Mouse (Mus musculus) ES-E14 (cell line): ENCODE results near the gene Lck. TPM values are rescaled to one million over a fixed set of nuclear protein-coding genes. Genes with fewer than 3 reads are reported as not detected.
"Not testable (repeated sequence)": the region's sequence is repeated elsewhere in the genome, so short reads cannot be mapped to it uniquely, and the experiment has no call there.

Experiments used
- DNase-seq: peaks from one replicate; pipeline ENCODE4 v3.0.0-alpha.2; 2013; ENCODE audit warnings: low read depth, low spot score
- H3K27ac ChIP-seq: 2 replicates; pipeline ENCODE4 v1.5.1; 2012; ENCODE audit warnings: low read depth, mild to moderate bottlenecking, low read length, moderate library complexity, mixed read lengths; ENCODE audit not compliant: poor library complexity, insufficient read depth, severe bottlenecking
- H3K36me3 ChIP-seq: 2 replicates; pipeline ENCODE4 v1.6.1; 2012; ENCODE audit warnings: mild to moderate bottlenecking, low read length, moderate library complexity, mixed read lengths; ENCODE audit not compliant: control insufficient read depth, poor library complexity, insufficient read depth, severe bottlenecking
- H3K4me1 ChIP-seq, 2 experiments: fragments of 150-350 bp in 1 of 2; sonication (generic) in 1 of 2; 2 replicates each; pipeline ENCODE4 v1.6.1; 2012; ENCODE audit warnings: low read length in 2 of 2, mild to moderate bottlenecking in 1 of 2, mixed read lengths in 1 of 2; ENCODE audit not compliant: control insufficient read depth in 2 of 2, insufficient read depth in 2 of 2, poor library complexity in 1 of 2
- H3K4me3 ChIP-seq, 2 experiments: fragments of 150-350 bp in 1 of 2; sonication (generic) in 1 of 2; 2 replicates each; pipeline ENCODE4 v1.5.1; 2012; ENCODE audit warnings: low read length in 2 of 2, low read depth in 1 of 2, mild to moderate bottlenecking in 1 of 2, mixed read lengths in 1 of 2; ENCODE audit not compliant: insufficient read depth in 1 of 2, poor library complexity in 1 of 2, severe bottlenecking in 1 of 2
- H3K9ac ChIP-seq: 2 replicates; pipeline ENCODE4 v1.6.1; 2012; ENCODE audit warnings: low read depth, mild to moderate bottlenecking, low read length, mixed read lengths; ENCODE audit not compliant: poor library complexity, insufficient read depth, severe bottlenecking
- H3K9me3 ChIP-seq: fragments of 150-350 bp; sonication (generic); 2 replicates; pipeline ENCODE4 v1.6.1; 2012; ENCODE audit warnings: low read depth, mild to moderate bottlenecking, low read length; ENCODE audit not compliant: control insufficient read depth, insufficient read depth
- CHD2 ChIP-seq: IDR thresholded peaks from 2 replicates; pipeline ENCODE4 v1.6.1; 2014; ENCODE audit warnings: mild to moderate bottlenecking, low read depth, low read length, inconsistent platforms
- HCFC1 ChIP-seq: IDR thresholded peaks from 2 replicates; pipeline ENCODE4 v1.6.1; 2012; ENCODE audit warnings: low read length, inconsistent platforms, borderline replicate concordance; ENCODE audit not compliant: insufficient read depth
- MAFK ChIP-seq: IDR thresholded peaks from 2 replicates; pipeline ENCODE4 v1.6.1; 2014; ENCODE audit warnings: mild to moderate bottlenecking, low read depth, low read length, inconsistent platforms; ENCODE audit not compliant: insufficient read depth
- ZC3H11A ChIP-seq: IDR thresholded peaks from 2 replicates; pipeline ENCODE4 v1.6.1; 2012; ENCODE audit warnings: low read depth, mild to moderate bottlenecking, inconsistent platforms, low read length, borderline replicate concordance
- ZNF384 ChIP-seq: IDR thresholded peaks from 2 replicates; pipeline ENCODE4 v1.6.1; 2012; ENCODE audit warnings: low read depth, low read length, inconsistent platforms
- in situ Hi-C, 2 experiments: fragments of 600-800 bp; cut with MboI; formaldehyde crosslinking; loops; one replicate each; pipeline ENCODE4 v1.15.1; 2025; ENCODE audit warnings: low sequenced_read_pairs in 2 of 2, inconsistent platforms in 1 of 2; ENCODE audit not compliant: unreplicated experiment in 2 of 2
- total RNA-seq: library from RNA; depleted of rRNA; stranded (reverse); fragments of 300-350 nt; gene quantifications from 2 replicates; pipeline ENCODE4 v1.2.3, GENCODE M21; 2012

Gene Lck
- total RNA-seq, 1 experiment: 19.1 TPM

DNA sequence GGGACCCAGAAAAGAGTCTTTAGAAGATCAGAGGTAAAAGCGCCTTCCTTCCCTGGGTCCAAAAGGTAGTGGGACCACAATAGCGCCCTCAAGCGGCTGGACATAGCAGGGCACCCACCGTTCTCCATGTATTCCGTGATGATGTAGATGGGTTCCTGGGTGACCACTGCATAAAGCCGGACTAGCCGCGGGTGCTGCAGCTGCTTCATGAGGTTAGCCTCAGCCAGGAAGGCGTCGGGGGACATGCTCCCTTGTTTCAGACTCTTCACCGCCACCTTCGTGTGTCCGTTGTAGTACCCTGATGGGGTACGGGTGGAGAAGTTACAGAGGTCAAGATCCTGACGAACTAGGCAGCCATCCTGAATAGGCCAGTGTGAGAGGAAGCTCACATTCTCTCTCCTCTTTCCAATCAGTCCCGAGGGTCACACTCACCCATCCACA lies 18.0 kb downstream of the Lck start:
- Histone ChIP-seq H3K27ac (peak overlapping the region; percentile 80; the same call in 1 of the 2 replicates), H3K9me3 (no peaks in the 10 kb centered on the region), H3K36me3 (peaks cover 2% of the 10 kb centered on the region; the same call in 1 of the 2 replicates), H3K4me3 (peak overlapping the region; percentile 70 to 87), H3K4me1 (peaks cover 5 to 16% of the 10 kb centered on the region in 2 experiments; a peak in 3 of 4 replicates), H3K9ac (peak overlapping the region; percentile 90)
- in situ Hi-C loops: no loop called here
- DNase-seq: peak; percentile 84
- TF ChIP-seq ZNF384 (0 out of 2 replicates have a peak, but pooled peaks have one; percentile 7), ZC3H11A (no peak), MAFK (no peak), HCFC1 (no peak), CHD2 (no peak)

GRCm38 (mm10) chr4:129554512-129554911 lies 18.9 kb downstream of the Lck start:
- in situ Hi-C loops, H3K9ac ChIP-seq, H3K27ac ChIP-seq, H3K4me3 ChIP-seq, H3K36me3 ChIP-seq, DNase-seq, H3K9me3 ChIP-seq: not testable (repeated sequence)
- TF ChIP-seq ZNF384: peak; percentile 83
- H3K4me1 ChIP-seq: peaks cover 5 to 18% of the 10 kb centered on the region in 2 experiments; a peak in 3 of 4 replicates

DNA sequence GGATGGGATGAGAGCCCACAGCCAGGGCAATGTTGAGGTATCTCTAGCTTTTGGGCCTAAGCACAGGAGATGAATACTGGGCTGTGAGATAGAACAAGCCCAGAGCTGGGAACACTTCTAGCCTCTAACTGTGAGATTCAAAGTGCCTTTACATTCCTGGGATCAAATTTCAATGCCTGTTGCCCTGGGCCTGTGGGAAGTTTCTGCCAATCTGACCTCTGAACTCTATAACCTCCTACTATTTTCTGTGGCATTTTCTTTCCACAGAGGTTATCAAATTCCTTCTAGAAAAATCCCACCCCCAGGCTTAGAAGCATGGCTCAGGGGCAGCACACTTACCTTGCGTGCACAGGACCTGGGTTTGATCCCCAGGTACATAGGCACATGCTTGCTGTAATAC lies 23.1 kb downstream of the Lck start:
- no peak for DNase-seq
- in situ Hi-C loops: no loop called here
- H3K4me3 ChIP-seq: no peak overlapping the region
- H3K36me3 ChIP-seq: peaks cover 7% of the 10 kb centered on the region; the same call in 1 of the 2 replicates
- H3K27ac ChIP-seq: no peak overlapping the region; the same call in 1 of the 2 replicates
- H3K9me3 ChIP-seq: no peaks in the 10 kb centered on the region
- H3K4me1 ChIP-seq: peaks cover 0 to 2% of the 10 kb centered on the region in 2 experiments; a peak in 1 of 4 replicates
- H3K9ac ChIP-seq: no peak overlapping the region
- no peak for TF ChIP-seq MAFK
- no peak for TF ChIP-seq ZNF384
- TF ChIP-seq ZC3H11A: no peak
- no peak for TF ChIP-seq CHD2
- no peak for TF ChIP-seq HCFC1

DNA sequence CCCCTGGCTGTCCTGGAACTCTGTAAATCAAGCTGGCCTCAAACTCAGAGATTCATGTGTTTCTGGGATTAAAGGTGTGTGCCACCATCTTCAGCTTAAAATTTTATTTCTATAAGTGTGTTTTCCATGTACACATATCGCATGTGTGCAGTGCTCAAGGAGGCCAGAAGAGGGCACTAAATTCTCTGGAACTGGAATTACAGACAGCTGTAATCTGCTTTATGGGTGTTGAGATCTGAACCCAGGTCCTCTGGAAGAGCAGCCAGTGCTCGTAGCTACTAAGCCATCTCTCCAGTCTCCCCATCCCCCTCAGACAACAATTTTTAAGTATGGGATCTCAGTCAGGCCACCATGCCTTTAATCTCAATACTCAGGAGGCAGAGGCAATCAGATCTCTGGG lies 24.1 kb downstream of the Lck start:
- Histone ChIP-seq H3K27ac (no peak overlapping the region), H3K4me1 (peaks cover 1 to 6% of the 10 kb centered on the region in 2 experiments; a peak in 2 of 4 replicates), H3K9ac (no peak overlapping the region), H3K4me3 (no peak overlapping the region), H3K9me3 (no peaks in the 10 kb centered on the region), H3K36me3 (peaks cover 7% of the 10 kb centered on the region; the same call in 1 of the 2 replicates)
- DNase-seq: no peak
- TF ChIP-seq MAFK (no peak), ZNF384 (no peak), CHD2 (no peak)
- in situ Hi-C loops: no loop called here

GRCm38 (mm10) chr4:129547631-129548030 lies 25.8 kb downstream of the Lck start:
- H3K9ac ChIP-seq, H3K36me3 ChIP-seq, H3K9me3 ChIP-seq, H3K4me1 ChIP-seq, in situ Hi-C loops, DNase-seq, H3K4me3 ChIP-seq, H3K27ac ChIP-seq: not testable (repeated sequence)
